Mouse (Mus musculus) embryonic facial prominence, embryonic 11.5 days (tissue): ENCODE data around the gene Banp. TPM values are rescaled to one million over a fixed set of nuclear protein-coding genes. Genes with fewer than 3 reads are reported as not detected.

ENCODE experiments used
- ATAC-seq: fragments of 200-750 bp; cut with Nextera tagmentation; replicated peaks from 2 replicates; pipeline ENCODE4 v1.8.0; 2017; ENCODE audit warnings: low read depth; ENCODE audit not compliant: insufficient number of reproducible peaks, low FRiP score, low TSS enrichment
- DNase-seq: peaks from one replicate; pipeline ENCODE4 v3.0.0-alpha.2; 2015; ENCODE audit warnings: low spot score
- H3K27ac ChIP-seq: fragments of 300-500 bp; sonication (generic); replicated peaks from 2 replicates; pipeline ENCODE4 v1.5.1; 2014; ENCODE audit warnings: mild to moderate bottlenecking, low read depth, low read length, control low read depth
- H3K27me3 ChIP-seq: fragments of 300-500 bp; sonication (generic); 2 replicates; pipeline ENCODE4 v1.6.1; 2014; ENCODE audit warnings: mild to moderate bottlenecking, low read length, moderate library complexity, mixed read lengths; ENCODE audit not compliant: control insufficient read depth, insufficient read depth
- H3K36me3 ChIP-seq: fragments of 300-500 bp; sonication (generic); replicated peaks from 2 replicates; pipeline ENCODE4 v1.6.1; 2014; ENCODE audit warnings: low read depth, mild to moderate bottlenecking, low read length, moderate library complexity, mixed read lengths; ENCODE audit not compliant: control insufficient read depth, insufficient read depth
- H3K4me1 ChIP-seq: fragments of 300-500 bp; sonication (generic); 2 replicates; pipeline ENCODE4 v1.6.1; 2014; ENCODE audit warnings: low read length, mixed read lengths; ENCODE audit not compliant: control insufficient read depth, insufficient read depth
- H3K4me2 ChIP-seq: fragments of 300-500 bp; sonication (generic); 2 replicates; pipeline ENCODE4 v1.6.1; 2014; ENCODE audit warnings: low read depth, mild to moderate bottlenecking, control low read depth, low read length, moderate library complexity
- H3K4me3 ChIP-seq: fragments of 300-500 bp; sonication (generic); 2 replicates; pipeline ENCODE4 v1.5.1; 2014; ENCODE audit warnings: low read depth, low read length, control low read depth
- H3K9ac ChIP-seq: fragments of 300-500 bp; sonication (generic); replicated peaks from 2 replicates; pipeline ENCODE4 v1.6.1; 2014; ENCODE audit warnings: mild to moderate bottlenecking, control low read depth, low read length
- H3K9me3 ChIP-seq: fragments of 300-500 bp; sonication (generic); replicated peaks from 2 replicates; pipeline ENCODE4 v1.6.1; 2016; ENCODE audit warnings: mild to moderate bottlenecking, low read length, inconsistent platforms, mixed read lengths; ENCODE audit not compliant: control insufficient read depth
- WGBS: fragments of 180-500 bp; shearing (Covaris S2); extraction: QIAGEN DNeasy Blood & Tissue Kit; methylation state at CpG from one replicate; pipeline ENCODE4 v1.1.7; 2014; 5-methylcytosine and 5-hydroxymethylcytosine counted together
- polyA plus RNA-seq: library from polyadenylated mRNA; unstranded; fragments of >200 nt; fragmentation: Nextera tagmentation; extraction: Ambion mirVana; gene quantifications from 2 replicates; pipeline ENCODE4 v1.2.1, GENCODE M21; 2014

Banp gene
- polyA plus RNA-seq, 1 experiment from 2014 or later, result 56.2 TPM

DNA sequence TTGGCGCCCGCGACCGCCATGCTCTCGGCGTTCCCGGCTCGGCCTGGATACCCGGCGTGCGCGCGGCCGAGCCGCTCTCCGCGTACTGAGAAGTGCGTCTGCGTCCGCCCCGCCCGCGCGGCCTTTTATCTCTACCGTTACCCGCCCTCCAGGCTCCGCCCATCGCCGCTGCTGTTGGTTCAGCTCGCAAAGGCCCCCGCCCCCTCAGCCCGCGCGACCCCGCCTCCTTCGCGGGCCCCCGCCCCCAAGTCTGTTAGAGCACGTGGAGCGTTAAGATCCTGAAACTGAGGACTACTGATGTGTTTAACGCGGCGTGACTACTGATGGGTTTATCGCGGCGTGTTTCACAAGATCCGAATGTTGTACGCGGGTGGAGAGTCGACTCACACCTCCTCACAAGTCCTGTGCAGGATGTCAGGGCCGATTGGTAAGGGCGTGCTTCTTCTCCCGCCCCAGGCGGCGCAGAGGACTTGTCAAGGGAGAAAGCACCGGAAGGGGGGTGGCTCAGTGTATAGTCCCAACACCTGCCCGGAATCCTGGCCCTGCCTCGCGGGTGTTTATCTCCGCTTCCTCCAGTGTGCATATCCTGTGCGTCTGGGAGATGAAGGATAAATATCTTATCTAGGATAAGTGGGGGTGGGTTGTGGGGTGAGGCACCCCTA lies 41.8 kb upstream of the Banp start, which contains the start of gene Slc7a5:
Gene Slc7a5, minus strand, starts transcription at position 108 of the 662 bp plus-strand sequence.
- under 1% methylated on average over 57 of the region's 61 CpGs for WGBS
- peak within 1 kb of the TSS; percentile 71 for H3K9ac ChIP-seq
- H3K36me3 ChIP-seq, result no peaks in the 10 kb centered on the region
- DNase-seq (peak; percentile 99), ATAC-seq (peak; percentile 79)
- peak within 1 kb of the TSS; percentile 97 for H3K4me2 ChIP-seq
- no peak within 1 kb of the TSS for H3K27ac ChIP-seq
- H3K4me3 ChIP-seq, result peak within 1 kb of the TSS; percentile 67
- peaks cover 2% of the 10 kb centered on the region; the same call in 1 of the 2 replicates for H3K4me1 ChIP-seq
- H3K9me3 ChIP-seq, result no peaks in the 10 kb centered on the region
- no peaks in the 10 kb centered on the region; the same call in 1 of the 2 replicates for H3K27me3 ChIP-seq

DNA sequence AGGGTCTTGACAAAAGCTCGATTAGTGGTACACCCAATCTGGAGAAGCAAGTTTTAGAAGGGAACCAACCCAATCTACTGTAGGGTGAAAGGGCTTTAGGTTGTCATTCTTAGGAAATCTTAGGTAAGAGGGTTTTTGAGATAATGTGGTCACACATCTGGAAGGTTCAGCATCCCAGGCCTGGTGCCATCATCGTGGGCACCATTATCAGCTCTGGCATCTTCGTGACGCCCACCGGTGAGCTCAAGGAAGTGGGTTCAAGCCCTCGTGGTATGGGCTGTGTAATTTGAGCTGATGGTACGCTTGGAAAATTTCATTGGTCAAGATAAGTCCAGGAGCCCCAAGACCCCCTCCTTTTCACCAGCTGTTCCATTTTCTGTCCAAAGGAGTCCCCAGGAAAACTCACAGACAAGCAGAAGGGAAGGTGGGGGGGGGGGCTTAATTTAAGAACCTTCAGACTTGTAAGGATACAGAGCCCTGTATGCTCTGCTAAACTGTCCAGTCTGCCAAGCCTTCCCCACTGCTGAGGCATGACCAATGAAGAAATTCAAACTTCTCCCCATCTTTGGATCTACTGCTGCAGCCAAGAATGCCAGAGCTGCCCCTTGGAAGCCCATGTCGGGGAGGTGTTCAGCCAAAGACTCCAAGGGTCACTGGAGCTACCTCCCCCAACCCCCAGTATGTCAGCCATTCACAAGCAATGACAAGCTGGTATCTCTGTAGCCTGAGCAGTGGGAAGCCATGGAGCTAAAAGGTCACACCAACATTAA lies 41.0 kb upstream of the Banp start:
- H3K27ac ChIP-seq, result no peak overlapping the region
- no peaks in the 10 kb centered on the region; the same call in 1 of the 2 replicates for H3K27me3 ChIP-seq
- DNase-seq, result no peak
- H3K4me2 ChIP-seq, result no peak overlapping the region
- no peak overlapping the region for H3K4me3 ChIP-seq
- no peaks in the 10 kb centered on the region for H3K9me3 ChIP-seq
- no peak for ATAC-seq
- peaks cover 2% of the 10 kb centered on the region; the same call in 1 of the 2 replicates for H3K4me1 ChIP-seq
- H3K36me3 ChIP-seq, result no peaks in the 10 kb centered on the region
- 53% methylated on average over 8 of the region's 8 CpGs for WGBS
- H3K9ac ChIP-seq, result no peak overlapping the region

DNA sequence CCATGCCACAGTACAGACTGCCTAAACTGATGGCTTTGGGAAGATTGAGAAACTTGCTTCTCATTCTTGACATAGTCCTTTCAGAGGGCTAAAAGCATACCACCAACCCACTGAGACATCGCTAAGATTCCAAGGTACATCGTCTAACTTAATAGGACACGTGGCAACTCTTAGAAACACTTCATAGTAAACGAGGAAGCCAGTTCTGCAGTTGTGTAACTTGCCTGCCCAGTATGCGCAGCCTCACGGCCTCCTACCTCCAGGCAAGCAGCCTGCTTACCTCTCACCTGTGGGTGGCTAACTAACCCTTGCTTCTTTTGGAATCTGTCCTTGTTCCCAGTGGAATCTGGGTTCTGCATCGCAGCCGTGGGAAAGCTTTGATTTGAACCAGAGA lies 40.4 kb upstream of the Banp start:
- WGBS, result 64% methylated on average over 8 of the region's 8 CpGs
- Histone ChIP-seq H3K4me3 (no peak overlapping the region), H3K27ac (no peak overlapping the region), H3K4me2 (no peak overlapping the region), H3K36me3 (no peaks in the 10 kb centered on the region), H3K9ac (no peak overlapping the region), H3K9me3 (no peaks in the 10 kb centered on the region), H3K27me3 (no peaks in the 10 kb centered on the region; the same call in 1 of the 2 replicates), H3K4me1 (peaks cover 2% of the 10 kb centered on the region; the same call in 1 of the 2 replicates)
- DNase-seq (no peak), ATAC-seq (no peak)

DNA sequence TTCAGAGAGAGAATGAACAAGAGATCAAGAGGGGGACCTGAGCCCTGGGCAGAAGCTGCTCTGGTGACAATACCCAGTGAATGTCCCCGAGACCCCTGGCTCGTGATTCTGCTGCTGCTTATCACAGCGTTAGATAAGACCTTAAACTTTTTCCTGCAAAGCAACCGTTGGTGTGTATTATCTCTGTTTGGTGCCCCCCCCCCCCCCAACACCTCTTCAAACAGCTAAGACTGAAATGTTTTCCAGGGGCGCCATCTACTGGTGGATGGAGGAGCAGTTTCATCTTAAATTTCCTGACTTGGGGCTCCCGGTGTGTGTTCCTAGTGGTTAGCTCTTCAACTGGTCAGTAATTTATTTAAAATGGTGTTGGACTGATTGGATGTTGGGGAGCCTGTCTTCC lies 39.9 kb upstream of the Banp start:
- H3K4me2 ChIP-seq, result no peak overlapping the region
- no peaks in the 10 kb centered on the region; the same call in 1 of the 2 replicates for H3K27me3 ChIP-seq
- no peaks in the 10 kb centered on the region for H3K9me3 ChIP-seq
- no peaks in the 10 kb centered on the region for H3K36me3 ChIP-seq
- H3K4me3 ChIP-seq, result no peak overlapping the region
- peak; percentile 81 for DNase-seq
- 11% methylated on average over 6 of the region's 6 CpGs for WGBS
- no peak for ATAC-seq
- no peak overlapping the region for H3K27ac ChIP-seq
- peaks cover 2% of the 10 kb centered on the region; the same call in 1 of the 2 replicates for H3K4me1 ChIP-seq
- H3K9ac ChIP-seq, result no peak overlapping the region

DNA sequence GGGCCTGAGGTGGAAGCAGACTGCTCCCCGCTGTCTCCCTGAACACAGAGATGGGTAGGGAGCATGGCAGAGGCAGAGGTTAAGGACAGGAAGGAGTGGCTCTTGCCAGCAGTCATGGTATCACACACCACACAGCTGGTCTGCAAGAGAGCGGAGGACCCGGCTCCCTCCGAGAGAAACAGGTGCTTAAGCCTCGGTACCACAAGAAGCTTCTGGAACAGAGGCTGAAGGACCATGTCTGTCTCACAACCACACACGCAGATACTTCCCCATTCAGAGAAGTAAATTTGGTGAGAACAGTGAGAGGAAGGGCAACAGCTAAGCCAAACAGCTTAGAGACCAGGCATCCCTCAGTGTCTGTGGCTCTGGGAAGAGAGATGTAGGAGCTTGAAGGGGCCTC lies 38.1 kb upstream of the Banp start:
- no peaks in the 10 kb centered on the region for H3K9me3 ChIP-seq
- no peak overlapping the region for H3K4me3 ChIP-seq
- ATAC-seq (no peak), DNase-seq (no peak)
- no peaks in the 10 kb centered on the region; the same call in 1 of the 2 replicates for H3K27me3 ChIP-seq
- H3K27ac ChIP-seq, result no peak overlapping the region
- no peaks in the 10 kb centered on the region for H3K36me3 ChIP-seq
- H3K9ac ChIP-seq, result no peak overlapping the region
- no peaks in the 10 kb centered on the region; the same call in 1 of the 2 replicates for H3K4me1 ChIP-seq
- WGBS, result 87% methylated on average over 6 of the region's 6 CpGs
- no peak overlapping the region for H3K4me2 ChIP-seq

DNA sequence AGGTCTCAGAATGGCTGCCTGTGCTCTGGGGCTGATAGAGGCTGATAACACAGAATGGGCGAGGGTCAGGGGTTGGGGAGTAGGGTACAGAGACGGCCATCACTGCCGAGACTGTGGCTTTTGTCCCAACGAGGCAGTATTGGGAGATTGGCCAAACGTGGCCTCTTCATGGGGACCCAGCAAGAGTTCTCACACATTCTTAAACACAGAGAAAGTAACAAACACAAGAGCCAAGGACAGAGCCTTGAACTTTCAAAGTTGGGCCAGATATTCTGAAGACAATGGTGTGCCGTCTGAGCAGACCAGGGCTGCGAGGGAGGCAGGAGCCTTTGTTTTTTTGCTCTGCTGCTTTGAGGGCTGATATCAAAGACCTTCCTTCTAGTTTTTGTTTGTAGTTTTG lies 37.6 kb upstream of the Banp start:
- no peak overlapping the region for H3K4me2 ChIP-seq
- H3K4me1 ChIP-seq, result no peaks in the 10 kb centered on the region
- H3K4me3 ChIP-seq, result no peak overlapping the region
- DNase-seq (no peak), ATAC-seq (no peak)
- no peaks in the 10 kb centered on the region for H3K36me3 ChIP-seq
- H3K27ac ChIP-seq, result no peak overlapping the region
- no peak overlapping the region for H3K9ac ChIP-seq
- H3K9me3 ChIP-seq, result no peaks in the 10 kb centered on the region
- H3K27me3 ChIP-seq, result no peaks in the 10 kb centered on the region; the same call in 1 of the 2 replicates
- 72% methylated on average over 7 of the region's 7 CpGs for WGBS

DNA sequence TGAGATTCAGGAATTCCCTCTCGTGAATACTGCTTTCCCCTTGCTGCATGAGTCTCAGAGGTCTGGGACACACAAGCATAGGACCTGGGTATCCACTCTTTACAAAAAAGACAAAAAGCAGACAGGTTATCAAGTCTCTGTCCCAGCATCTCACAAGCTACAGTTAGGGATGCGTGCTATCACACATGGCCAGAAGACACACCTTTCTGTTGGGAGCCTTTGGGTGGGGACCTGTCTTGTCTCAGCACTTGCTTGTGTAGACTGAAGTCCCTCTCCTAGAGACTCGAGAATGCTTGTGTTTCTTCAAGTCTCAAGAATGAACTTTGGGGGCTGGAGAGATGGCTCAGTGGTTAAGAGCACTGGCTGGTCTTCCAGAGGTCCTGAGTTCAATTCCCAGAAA lies 36.7 kb upstream of the Banp start:
- DNase-seq, result no peak
- no peak overlapping the region for H3K4me3 ChIP-seq

DNA sequence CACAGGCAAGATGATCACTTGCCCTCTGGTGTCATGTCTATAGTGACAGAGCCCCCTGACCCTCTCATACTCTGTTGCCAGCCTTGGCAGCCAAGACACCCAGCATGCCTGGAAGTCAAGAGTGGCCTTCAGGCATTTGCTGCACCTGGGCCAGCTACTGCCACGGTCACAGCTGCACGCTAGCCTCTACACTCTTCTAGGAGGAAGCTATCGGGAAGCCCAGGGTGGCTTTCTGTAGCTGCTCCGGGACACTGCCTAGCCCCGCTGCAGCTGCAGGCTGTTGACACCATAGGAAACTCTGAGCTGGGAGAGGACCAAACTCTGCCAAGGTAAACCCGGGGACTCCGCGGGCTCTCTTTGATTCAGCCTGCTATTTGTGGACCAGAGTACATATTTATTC lies 36.2 kb upstream of the Banp start:
- Histone ChIP-seq H3K27me3 (no peaks in the 10 kb centered on the region; the same call in 1 of the 2 replicates), H3K36me3 (no peaks in the 10 kb centered on the region), H3K4me2 (no peak overlapping the region), H3K9me3 (no peaks in the 10 kb centered on the region), H3K27ac (no peak overlapping the region), H3K4me3 (no peak overlapping the region), H3K9ac (no peak overlapping the region), H3K4me1 (no peaks in the 10 kb centered on the region)
- WGBS, result 83% methylated on average over 8 of the region's 8 CpGs
- DNase-seq (no peak), ATAC-seq (no peak)

More for the DNA sequence above, 36.7 kb upstream of the Banp start:
- H3K27me3 ChIP-seq, result no peaks in the 10 kb centered on the region; the same call in 1 of the 2 replicates
- no peaks in the 10 kb centered on the region for H3K4me1 ChIP-seq
- 75% methylated on average over 3 of the region's 3 CpGs for WGBS
- no peak overlapping the region for H3K27ac ChIP-seq
- no peak overlapping the region for H3K4me2 ChIP-seq
- ATAC-seq, result no peak
- H3K9me3 ChIP-seq, result no peaks in the 10 kb centered on the region
- no peak overlapping the region for H3K9ac ChIP-seq
- no peaks in the 10 kb centered on the region for H3K36me3 ChIP-seq
